Mouse (Mus musculus): ENCODE measurements around the gene Mrpl57. TPM values are rescaled to one million over a fixed set of nuclear protein-coding genes. Genes with fewer than 3 reads are reported as not detected.
"Not testable (repeated sequence)": the region's sequence is repeated elsewhere in the genome, so short reads cannot be mapped to it uniquely, and the experiment has no call there.

Mrpl57 gene
- polyA plus RNA-seq, 1 experiment from 2014 or later: 114 TPM

DNA sequence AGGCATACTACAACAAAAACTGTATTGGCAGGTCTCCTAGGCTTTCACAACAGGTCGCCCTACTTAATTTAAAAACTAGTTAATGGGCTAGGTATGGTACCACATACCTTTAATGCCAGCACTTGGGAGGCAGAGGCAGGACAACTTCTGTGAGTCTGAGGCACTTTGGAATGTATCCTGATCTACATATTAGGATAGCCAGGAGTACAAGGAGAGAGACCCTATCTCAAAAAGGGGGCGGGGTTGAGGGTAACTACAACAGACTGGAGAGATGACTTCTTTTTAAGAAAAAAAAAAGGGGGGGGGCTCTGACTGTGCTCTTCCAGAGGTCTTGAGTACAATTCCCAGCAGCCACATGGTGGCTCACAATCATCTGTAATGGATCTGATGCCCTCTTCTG is 22.6 kb downstream of the Mrpl57 start:
- Histone ChIP-seq H3K4me3 (ENCODE audit: low read depth, low read length) (no peak overlapping the region), H3K4me1 (ENCODE audit: control insufficient read depth, low read depth, low read length) (peaks cover 8% of the 10 kb centered on the region), H3K27ac (ENCODE audit: low read length) (no peak overlapping the region), H3K36me3 (ENCODE audit: control insufficient read depth, insufficient read depth) (no peaks in the 10 kb centered on the region; the same call in 1 of the 2 replicates), H3K9ac (ENCODE audit: low read depth, low read length) (no peak overlapping the region), H3K27me3 (ENCODE audit: control insufficient read depth, insufficient read depth, low read depth, low read length) (no peaks in the 10 kb centered on the region), H3K4me2 (ENCODE audit: low read depth, low read length) (no peak overlapping the region), H3K9me3 (replicated peaks; ENCODE audit: control insufficient read depth, low read length) (no peaks in the 10 kb centered on the region)
- no peak for ATAC-seq (ENCODE audit: low read depth)
- WGBS (ENCODE audit: insufficient replicate concordance): 84% methylated on average over 2 of the region's 2 CpGs

DNA sequence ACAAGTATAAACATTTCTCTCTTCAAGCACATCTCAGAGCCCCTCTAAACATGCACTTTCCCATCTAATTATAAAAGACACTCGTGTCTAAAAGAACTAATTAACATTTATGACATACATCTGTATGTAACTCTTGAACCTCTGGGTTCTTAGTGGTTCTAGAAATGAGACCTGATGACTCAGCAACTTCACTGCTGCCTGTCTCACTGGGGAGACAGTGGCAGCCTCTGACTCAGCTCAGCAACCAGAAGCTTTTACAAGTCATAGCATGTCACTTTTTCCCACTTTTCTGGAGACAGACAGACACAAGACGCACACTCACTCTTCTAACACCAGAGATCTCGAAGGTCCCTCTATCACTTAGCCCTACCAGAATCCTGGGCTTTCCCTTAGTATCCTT is 24.3 kb downstream of the Mrpl57 start:
- H3K4me2 ChIP-seq (ENCODE audit: low read depth, low read length): no peak overlapping the region
- no peak overlapping the region for H3K27ac ChIP-seq (ENCODE audit: low read length)
- ATAC-seq (ENCODE audit: low read depth): no peak
- H3K9me3 ChIP-seq (replicated peaks; ENCODE audit: control insufficient read depth, low read length): no peaks in the 10 kb centered on the region
- no peaks in the 10 kb centered on the region for H3K4me1 ChIP-seq (ENCODE audit: control insufficient read depth, low read depth, low read length)
- H3K36me3 ChIP-seq (ENCODE audit: control insufficient read depth, insufficient read depth): no peaks in the 10 kb centered on the region; the same call in 1 of the 2 replicates
- 53% methylated on average over 3 of the region's 3 CpGs for WGBS (ENCODE audit: insufficient replicate concordance)
- no peak overlapping the region for H3K4me3 ChIP-seq (ENCODE audit: low read depth, low read length)
- H3K27me3 ChIP-seq (ENCODE audit: control insufficient read depth, insufficient read depth, low read depth, low read length): no peaks in the 10 kb centered on the region
- H3K9ac ChIP-seq (ENCODE audit: low read depth, low read length): no peak overlapping the region

DNA sequence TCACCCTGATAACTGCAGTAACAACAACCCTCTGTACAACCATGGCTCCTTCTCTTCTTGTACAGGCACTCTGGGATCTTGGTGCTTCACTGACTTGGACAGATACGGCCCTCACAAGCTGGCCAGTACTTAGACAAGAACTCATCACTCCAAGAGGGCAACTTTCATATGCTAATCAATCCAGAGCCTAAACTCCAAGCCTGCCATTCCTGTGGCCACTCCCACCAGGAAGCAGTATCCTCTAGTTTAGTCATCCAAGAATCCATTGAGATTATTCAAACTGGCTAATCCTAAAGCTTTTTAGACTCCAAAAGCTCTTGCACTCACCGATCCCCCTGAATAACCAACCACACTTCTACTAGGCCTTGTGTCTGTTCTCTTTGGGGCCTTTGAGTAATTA is 26.9 kb downstream of the Mrpl57 start:
- ATAC-seq (ENCODE audit: low read depth): no peak
- H3K9ac ChIP-seq (ENCODE audit: low read depth, low read length): no peak overlapping the region
- H3K36me3 ChIP-seq (ENCODE audit: control insufficient read depth, insufficient read depth): no peaks in the 10 kb centered on the region; the same call in 1 of the 2 replicates
- no peak overlapping the region for H3K4me3 ChIP-seq (ENCODE audit: low read depth, low read length)
- 79% methylated on average over 2 of the region's 2 CpGs for WGBS (ENCODE audit: insufficient replicate concordance)
- H3K27ac ChIP-seq (ENCODE audit: low read length): no peak overlapping the region
- no peak overlapping the region for H3K4me2 ChIP-seq (ENCODE audit: low read depth, low read length)
- H3K4me1 ChIP-seq (ENCODE audit: control insufficient read depth, low read depth, low read length): no peaks in the 10 kb centered on the region
- H3K27me3 ChIP-seq (ENCODE audit: control insufficient read depth, insufficient read depth, low read depth, low read length): no peaks in the 10 kb centered on the region
- H3K9me3 ChIP-seq (replicated peaks; ENCODE audit: control insufficient read depth, low read length): no peaks in the 10 kb centered on the region

DNA sequence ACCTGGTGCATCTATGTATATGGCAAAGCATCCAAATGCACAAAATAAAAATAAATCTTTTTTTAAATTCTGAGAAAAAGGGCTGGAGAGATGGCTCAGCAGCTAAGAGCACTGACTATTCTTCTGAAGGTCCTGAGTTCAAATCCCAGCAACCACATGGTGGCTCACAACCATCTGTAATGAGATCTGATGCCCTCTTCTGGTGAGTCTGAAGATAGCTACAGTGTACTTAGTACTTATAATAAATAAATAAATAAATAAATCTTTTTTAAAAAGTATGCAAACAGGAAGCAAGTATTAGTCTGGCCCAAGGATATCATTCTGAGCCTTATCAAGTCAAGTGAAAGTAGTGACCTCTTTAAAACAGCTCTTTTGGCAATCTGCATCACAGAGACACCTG is 30.0 kb downstream of the Mrpl57 start:
- not testable (repeated sequence) for H3K27me3 ChIP-seq (ENCODE audit: control insufficient read depth, insufficient read depth, low read depth, low read length); H3K4me2 ChIP-seq (ENCODE audit: low read depth, low read length); H3K4me3 ChIP-seq (ENCODE audit: low read depth, low read length); H3K9me3 ChIP-seq (replicated peaks; ENCODE audit: control insufficient read depth, low read length); H3K36me3 ChIP-seq (ENCODE audit: control insufficient read depth, insufficient read depth); ATAC-seq (ENCODE audit: low read depth); H3K9ac ChIP-seq (ENCODE audit: low read depth, low read length); H3K4me1 ChIP-seq (ENCODE audit: control insufficient read depth, low read depth, low read length); H3K27ac ChIP-seq (ENCODE audit: low read length)

DNA sequence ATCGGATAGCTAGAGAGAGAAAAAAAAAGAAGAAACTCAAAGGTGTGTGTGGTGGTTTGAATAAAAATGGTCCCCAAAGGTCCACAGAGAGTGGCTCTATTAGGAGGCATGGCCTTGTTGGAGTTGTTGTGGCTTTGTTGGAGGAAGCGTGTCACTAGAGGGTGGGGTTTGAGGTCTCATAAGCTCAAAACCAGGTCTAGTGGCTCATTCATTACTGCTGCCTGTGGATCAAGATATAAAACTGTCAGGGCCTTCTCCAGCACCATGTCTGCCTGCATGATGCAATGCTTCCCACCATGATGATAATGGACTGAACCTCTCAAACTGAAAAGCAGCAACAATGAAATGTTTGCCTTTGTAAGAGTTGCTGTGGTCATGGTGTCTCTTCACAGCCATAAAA is 32.6 kb downstream of the Mrpl57 start:
- 74% methylated on average over 2 of the region's 2 CpGs for WGBS (ENCODE audit: insufficient replicate concordance)
- no peak for ATAC-seq (ENCODE audit: low read depth)

DNA sequence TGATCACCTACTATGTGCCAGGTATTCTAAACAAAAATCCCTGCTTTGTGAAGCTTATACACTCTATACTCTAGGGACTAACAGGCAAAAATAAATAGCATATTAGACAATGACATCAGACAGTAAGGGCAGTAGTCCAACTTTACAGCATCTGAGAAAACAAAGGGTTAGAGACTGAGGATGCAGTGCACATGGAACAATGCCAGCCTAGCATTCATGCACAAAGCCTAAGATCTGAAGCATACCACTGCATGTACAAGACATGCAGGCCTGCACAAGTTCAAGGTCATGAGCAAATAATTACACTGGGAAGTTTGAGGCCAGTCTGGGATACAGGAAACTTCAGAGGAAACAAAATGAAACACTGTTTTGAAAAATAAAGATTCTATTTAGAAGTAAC is 33.5 kb downstream of the Mrpl57 start:
- Histone ChIP-seq H3K4me1 (ENCODE audit: control insufficient read depth, low read depth, low read length) (no peaks in the 10 kb centered on the region), H3K4me2 (ENCODE audit: low read depth, low read length) (no peak overlapping the region), H3K4me3 (ENCODE audit: low read depth, low read length) (no peak overlapping the region), H3K36me3 (ENCODE audit: control insufficient read depth, insufficient read depth) (no peaks in the 10 kb centered on the region), H3K27me3 (ENCODE audit: control insufficient read depth, insufficient read depth, low read depth, low read length) (no peaks in the 10 kb centered on the region), H3K9ac (ENCODE audit: low read depth, low read length) (no peak overlapping the region), H3K9me3 (replicated peaks; ENCODE audit: control insufficient read depth, low read length) (no peaks in the 10 kb centered on the region), H3K27ac (ENCODE audit: low read length) (no peak overlapping the region)
- 0 out of 2 replicates have a peak, but pooled peaks have one; percentile 21 for ATAC-seq (ENCODE audit: low read depth)

More for the DNA sequence above, 32.6 kb downstream of the Mrpl57 start:
- Histone ChIP-seq H3K27me3 (ENCODE audit: control insufficient read depth, insufficient read depth, low read depth, low read length) (no peaks in the 10 kb centered on the region), H3K4me3 (ENCODE audit: low read depth, low read length) (no peak overlapping the region), H3K27ac (ENCODE audit: low read length) (no peak overlapping the region), H3K4me1 (ENCODE audit: control insufficient read depth, low read depth, low read length) (no peaks in the 10 kb centered on the region), H3K9ac (ENCODE audit: low read depth, low read length) (no peak overlapping the region), H3K9me3 (replicated peaks; ENCODE audit: control insufficient read depth, low read length) (no peaks in the 10 kb centered on the region), H3K36me3 (ENCODE audit: control insufficient read depth, insufficient read depth) (no peaks in the 10 kb centered on the region), H3K4me2 (ENCODE audit: low read depth, low read length) (no peak overlapping the region)

DNA sequence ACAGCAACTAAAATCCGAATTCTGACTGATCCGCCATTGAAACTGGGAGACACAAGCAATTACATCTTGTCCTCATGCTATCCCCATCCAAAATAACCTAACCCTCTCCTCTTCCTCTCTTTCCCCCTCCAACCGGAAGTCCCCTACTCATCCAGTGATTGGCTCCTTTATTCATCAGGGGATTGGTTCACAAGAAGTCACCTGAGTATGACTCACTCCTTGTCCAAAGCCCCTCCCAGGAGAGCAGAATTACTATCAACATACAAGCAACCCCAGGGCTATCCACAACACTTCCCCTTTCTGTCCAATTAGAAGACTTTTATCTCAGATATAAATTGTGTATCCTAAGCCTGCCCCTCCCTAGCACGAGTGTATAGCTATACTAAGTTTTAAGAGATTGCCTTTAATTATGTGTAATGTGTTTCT is 36.0 kb downstream of the Mrpl57 start:
- ATAC-seq (ENCODE audit: low read depth): no peak
- H3K27me3 ChIP-seq (ENCODE audit: control insufficient read depth, insufficient read depth, low read depth, low read length): no peaks in the 10 kb centered on the region
- no peaks in the 10 kb centered on the region for H3K9me3 ChIP-seq (replicated peaks; ENCODE audit: control insufficient read depth, low read length)
- no peak overlapping the region for H3K9ac ChIP-seq (ENCODE audit: low read depth, low read length)
- no peaks in the 10 kb centered on the region for H3K36me3 ChIP-seq (ENCODE audit: control insufficient read depth, insufficient read depth)
- no peak overlapping the region for H3K27ac ChIP-seq (ENCODE audit: low read length)
- WGBS (ENCODE audit: insufficient replicate concordance): 48% methylated on average over 4 of the region's 4 CpGs
- no peak overlapping the region for H3K4me3 ChIP-seq (ENCODE audit: low read depth, low read length)
- H3K4me1 ChIP-seq (ENCODE audit: control insufficient read depth, low read depth, low read length): no peaks in the 10 kb centered on the region; the same call in 1 of the 2 replicates
- no peak overlapping the region for H3K4me2 ChIP-seq (ENCODE audit: low read depth, low read length)

DNA sequence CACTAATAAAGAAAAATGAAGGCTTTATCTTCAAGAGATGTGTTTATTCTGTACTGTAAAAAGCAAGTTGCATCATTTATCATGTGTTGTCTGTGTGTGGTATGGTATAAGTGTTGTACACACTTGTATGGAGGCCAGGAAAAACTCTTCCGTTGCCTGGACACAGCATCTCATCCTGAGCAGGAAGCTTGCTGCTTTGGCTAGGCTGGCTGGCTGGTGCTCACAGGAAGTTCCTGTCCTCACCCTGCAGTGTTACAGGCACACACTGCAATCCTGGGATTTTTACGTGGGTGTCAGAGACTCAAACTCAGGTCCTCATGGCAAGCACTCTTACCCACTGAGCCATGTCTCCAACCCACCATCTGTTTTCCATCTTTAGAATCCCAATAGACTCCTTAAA is 37.1 kb downstream of the Mrpl57 start:
- WGBS (ENCODE audit: insufficient replicate concordance): 49% methylated on average over 2 of the region's 2 CpGs
- H3K9ac ChIP-seq (ENCODE audit: low read depth, low read length): no peak overlapping the region
- no peaks in the 10 kb centered on the region for H3K9me3 ChIP-seq (replicated peaks; ENCODE audit: control insufficient read depth, low read length)
- ATAC-seq (ENCODE audit: low read depth): no peak
- no peak overlapping the region for H3K4me2 ChIP-seq (ENCODE audit: low read depth, low read length)
- no peak overlapping the region for H3K27ac ChIP-seq (ENCODE audit: low read length)
- H3K4me1 ChIP-seq (ENCODE audit: control insufficient read depth, low read depth, low read length): no peaks in the 10 kb centered on the region; the same call in 1 of the 2 replicates
- H3K27me3 ChIP-seq (ENCODE audit: control insufficient read depth, insufficient read depth, low read depth, low read length): no peaks in the 10 kb centered on the region
- H3K4me3 ChIP-seq (ENCODE audit: low read depth, low read length): no peak overlapping the region
- no peaks in the 10 kb centered on the region for H3K36me3 ChIP-seq (ENCODE audit: control insufficient read depth, insufficient read depth)

DNA sequence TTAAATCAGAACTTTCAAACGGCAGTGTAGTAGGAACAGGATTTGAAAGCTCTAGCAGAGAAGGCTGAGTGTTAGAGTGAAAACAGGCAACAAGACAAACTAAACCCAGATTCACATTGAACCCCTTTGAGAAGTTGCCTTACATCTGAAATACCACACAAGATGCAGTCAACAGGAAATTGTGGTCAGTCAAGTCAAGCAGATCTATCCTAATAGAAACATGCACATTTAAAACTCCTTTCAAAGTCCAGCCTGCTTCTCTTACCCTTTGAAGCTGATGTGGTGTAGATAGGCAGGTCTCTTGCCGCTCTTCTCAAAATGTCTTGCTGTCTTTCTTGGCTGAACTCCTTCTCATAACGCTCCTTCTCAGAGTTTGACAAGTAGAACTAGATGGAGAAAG is 39.2 kb downstream of the Mrpl57 start:
- Histone ChIP-seq H3K4me1 (ENCODE audit: control insufficient read depth, low read depth, low read length) (no peaks in the 10 kb centered on the region; the same call in 1 of the 2 replicates), H3K36me3 (ENCODE audit: control insufficient read depth, insufficient read depth) (no peaks in the 10 kb centered on the region), H3K9ac (ENCODE audit: low read depth, low read length) (no peak overlapping the region), H3K4me3 (ENCODE audit: low read depth, low read length) (no peak overlapping the region), H3K27ac (ENCODE audit: low read length) (no peak overlapping the region), H3K9me3 (replicated peaks; ENCODE audit: control insufficient read depth, low read length) (no peaks in the 10 kb centered on the region), H3K27me3 (ENCODE audit: control insufficient read depth, insufficient read depth, low read depth, low read length) (no peaks in the 10 kb centered on the region), H3K4me2 (ENCODE audit: low read depth, low read length) (no peak overlapping the region)
- 53% methylated on average over 3 of the region's 3 CpGs for WGBS (ENCODE audit: insufficient replicate concordance)
- ATAC-seq (ENCODE audit: low read depth): no peak

Data from liver, embryonic 16.5 days (tissue).